ENCODE assay signal across 8 mouse cellular contexts in the genomic region with DNA sequence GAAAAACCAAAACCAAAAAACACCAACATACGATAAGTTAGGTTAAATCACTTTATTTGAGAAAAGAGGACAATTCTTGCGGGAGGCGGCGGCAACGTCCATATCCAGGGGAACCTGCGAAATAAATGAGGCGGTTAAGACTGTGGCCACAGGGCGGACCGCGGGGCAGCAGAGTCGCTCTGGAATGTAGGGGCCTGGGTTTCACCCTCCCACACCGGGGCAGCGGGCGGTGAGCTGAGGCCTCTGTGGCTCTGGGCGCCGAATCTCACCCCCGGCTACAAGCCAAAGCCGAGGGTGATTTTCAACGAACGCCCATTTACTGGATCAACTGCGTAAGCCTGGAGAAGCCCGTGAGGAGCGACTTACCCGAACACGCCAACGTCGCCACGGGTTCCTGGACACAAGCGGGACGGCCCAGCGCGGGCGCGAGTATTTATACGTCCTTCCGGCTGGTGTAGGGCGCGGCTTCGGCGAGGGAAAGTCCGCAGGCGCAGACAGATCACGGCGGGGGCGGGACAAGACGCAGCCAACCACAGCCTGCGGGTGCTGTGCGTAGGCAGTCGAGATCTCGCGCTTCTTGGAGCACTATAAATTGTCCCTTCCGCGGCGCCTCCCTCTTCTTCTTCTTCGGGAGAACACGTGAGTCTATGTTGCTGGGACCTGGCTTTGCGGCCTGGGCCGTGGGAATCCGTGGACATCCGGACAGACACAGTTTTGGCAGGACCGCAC. TPM values are rescaled to one million over a fixed set of nuclear protein-coding genes. Genes with fewer than 3 reads are reported as not detected.
DNase-seq lines count a peak whose midpoint lies in the region; ATAC-seq lines count a peak whose summit lies in the region.

No protein-coding gene starts in this region.

- H3K9ac ChIP-seq in hindbrain, embryonic 12.5 days: peak overlapping the region; percentile 89

- H3K36me3 ChIP-seq in hindbrain, embryonic 12.5 days: peaks cover 29% of the 10 kb centered on the region

- peak; percentile 98 for DNase-seq in Muller cell, postnatal 12 days (ENCODE audit: inconsistent ontology term)
- peak; percentile 99 for DNase-seq in cerebellum, adult 9-11 months
- DNase-seq in frontal cortex, adult 2 months (ENCODE audit: extremely low spot score in 1 of 2, low spot score in 1 of 2): peak; percentile 98 to 99
- DNase-seq in layer of hippocampus, postnatal 14 days (ENCODE audit: low spot score in 2 of 2): peak; percentile 96 to 99
- DNase-seq in lung, postnatal 14 days: peak; percentile 98
- DNase-seq in retina, adult 2 months (ENCODE audit: low read depth, low spot score): peak; percentile 94
- peak; percentile 95 to 98 for DNase-seq in thymus, postnatal 36 days

- under 1% methylated on average over 61 of the region's 61 CpGs for WGBS in hindbrain, embryonic 12.5 days

- H3K4me2 ChIP-seq in hindbrain, embryonic 12.5 days (replicated peaks): peak overlapping the region; percentile 83

- peak; percentile 98 for ATAC-seq in hindbrain, embryonic 12.5 days (ENCODE audit: low FRiP score)

- no peaks in the 10 kb centered on the region for H3K27me3 ChIP-seq in hindbrain, embryonic 12.5 days

- peak overlapping the region; percentile 88 for H3K27ac ChIP-seq in hindbrain, embryonic 12.5 days

- H3K4me1 ChIP-seq in hindbrain, embryonic 12.5 days: peaks cover 32% of the 10 kb centered on the region

- peak overlapping the region; percentile 86 for H3K4me3 ChIP-seq in hindbrain, embryonic 12.5 days

- no peaks in the 10 kb centered on the region for H3K9me3 ChIP-seq in hindbrain, embryonic 12.5 days (replicated peaks)

RNA-seq across cellular contexts. Expression of a gene that starts 1.7 kb away (rescaled TPM):
- 967 and 1,066 TPM in 2 replicates for polyA plus RNA-seq in frontal cortex, adult 2 months (2012; rRNA removed)
- 795 and 841 TPM in 2 replicates for polyA plus RNA-seq in hindbrain, embryonic 12.5 days (2016; fragmentation: Nextera tagmentation; extraction: Ambion mirVana)
- 100 to 1,000 TPM; 494 to 506 TPM for total RNA-seq in layer of hippocampus, postnatal 14 days (2021)

RNA-seq across cellular contexts. Expression of a gene that starts 1.8 kb away (rescaled TPM):
- polyA plus RNA-seq in frontal cortex, adult 2 months (2012; rRNA removed): 0.11 and 0.38 TPM in 2 replicates
- 0.18 and 0.35 TPM in 2 replicates for polyA plus RNA-seq in hindbrain, embryonic 12.5 days (2016; fragmentation: Nextera tagmentation; extraction: Ambion mirVana)
- total RNA-seq in layer of hippocampus, postnatal 14 days (2021): not detected

RNA-seq across cellular contexts. Expression of a gene that starts 4.6 kb away (rescaled TPM):
- polyA plus RNA-seq in frontal cortex, adult 2 months (2012; rRNA removed): 445 and 493 TPM in 2 replicates
- polyA plus RNA-seq in hindbrain, embryonic 12.5 days (2016; fragmentation: Nextera tagmentation; extraction: Ambion mirVana): 199 and 214 TPM in 2 replicates
- total RNA-seq in layer of hippocampus, postnatal 14 days (2021): 100 to 1,000 TPM; 186 to 200 TPM

RNA-seq across cellular contexts. Expression of a gene that starts 8.0 kb away (rescaled TPM):
- 0.56 and 0.65 TPM in 2 replicates for polyA plus RNA-seq in frontal cortex, adult 2 months (2012; rRNA removed)
- not detected in 2 replicates for polyA plus RNA-seq in hindbrain, embryonic 12.5 days (2016; fragmentation: Nextera tagmentation; extraction: Ambion mirVana)
- 1 to 10 TPM in 1 of 2 experiments, under 1 TPM in 1; 0.79 to 1.0 TPM for total RNA-seq in layer of hippocampus, postnatal 14 days (2021)

RNA-seq across cellular contexts. Expression of a gene that starts 12.2 kb away (rescaled TPM):
- polyA plus RNA-seq in frontal cortex, adult 2 months (2012; rRNA removed): 56.1 and 56.2 TPM in 2 replicates
- 76.9 and 79.7 TPM in 2 replicates for polyA plus RNA-seq in hindbrain, embryonic 12.5 days (2016; fragmentation: Nextera tagmentation; extraction: Ambion mirVana)
- total RNA-seq in layer of hippocampus, postnatal 14 days (2021): 10 to 100 TPM; 28.5 to 29.1 TPM

Comparison
In these comparisons a context has a peak if more than half of its experiments do, and no peak if none do; other contexts are left out.
1. Peak in every context shown above with its lines: DNase-seq, ATAC-seq, H3K4me3 ChIP-seq and H3K27ac ChIP-seq.